Mouse (Mus musculus): Measurements from ENCODE around the gene Fam222b. TPM values are rescaled to one million over a fixed set of nuclear protein-coding genes. Genes with fewer than 3 reads are reported as not detected.
A peak's percentile ranks its signal among the peaks of the same experiment; 100 is the strongest.

Gene Fam222b
- polyA plus RNA-seq, 1 experiment from 2014 or later, result 33.8 TPM

DNA sequence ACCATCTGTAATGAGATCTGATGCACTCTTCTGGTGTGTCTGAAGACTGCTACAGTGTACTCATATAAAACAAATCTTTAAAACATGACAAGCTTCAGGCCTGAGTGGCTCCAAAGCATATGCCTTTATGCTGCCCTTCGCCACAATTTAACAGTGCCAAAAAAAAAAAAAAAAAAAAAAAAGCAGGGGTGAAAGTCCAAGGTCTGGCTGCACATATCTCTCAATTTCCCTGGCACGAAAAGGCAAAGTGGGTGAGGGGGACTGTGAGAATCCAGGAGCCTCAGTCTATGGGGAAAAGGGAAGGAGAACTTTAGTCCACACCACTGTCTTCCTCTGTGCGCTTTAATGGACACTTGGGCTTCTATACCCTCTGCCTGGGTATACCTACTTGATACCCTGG lies 107.9 kb downstream of the Fam222b start:
- Histone ChIP-seq H3K27ac (no peak overlapping the region), H3K4me3 (no peak overlapping the region), H3K9me3 (no peaks in the 10 kb centered on the region), H3K4me1 (replicated peaks) (peaks cover 16% of the 10 kb centered on the region), H3K27me3 (ENCODE audit: insufficient read depth, poor library complexity, severe bottlenecking) (no peaks in the 10 kb centered on the region), H3K36me3 (peaks cover 48% of the 10 kb centered on the region)
- no peak for DNase-seq (ENCODE audit: low spot score)
- WGBS, result 91% methylated on average over 3 of the region's 3 CpGs

DNA sequence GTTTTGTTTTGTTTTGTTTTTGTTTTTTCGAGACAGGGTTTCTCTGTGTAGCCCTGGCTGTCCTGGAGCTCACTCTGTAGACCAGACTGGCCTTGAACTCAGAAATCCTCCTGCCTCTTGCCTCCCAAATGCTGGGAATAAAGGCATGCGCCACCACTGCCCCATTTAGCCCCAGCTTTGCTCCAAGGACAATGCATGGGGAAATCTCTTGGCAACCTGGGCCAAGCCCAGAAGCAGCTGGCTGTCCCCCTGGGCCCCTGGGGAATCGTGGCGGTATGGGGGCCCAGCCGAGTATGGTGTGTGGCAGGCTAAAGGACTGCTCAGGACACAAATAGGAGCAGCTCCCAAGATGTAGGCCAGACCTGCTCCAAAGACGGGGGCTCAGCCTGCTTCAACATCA lies 109.8 kb downstream of the Fam222b start:
- peaks cover 68% of the 10 kb centered on the region for H3K36me3 ChIP-seq
- H3K9me3 ChIP-seq, result no peaks in the 10 kb centered on the region
- DNase-seq (ENCODE audit: low spot score), result no peak
- 84% methylated on average over 6 of the region's 6 CpGs for WGBS
- no peak overlapping the region for H3K4me3 ChIP-seq
- peaks cover 16% of the 10 kb centered on the region for H3K4me1 ChIP-seq (replicated peaks)
- no peaks in the 10 kb centered on the region for H3K27me3 ChIP-seq (ENCODE audit: insufficient read depth, poor library complexity, severe bottlenecking)
- no peak overlapping the region for H3K27ac ChIP-seq

DNA sequence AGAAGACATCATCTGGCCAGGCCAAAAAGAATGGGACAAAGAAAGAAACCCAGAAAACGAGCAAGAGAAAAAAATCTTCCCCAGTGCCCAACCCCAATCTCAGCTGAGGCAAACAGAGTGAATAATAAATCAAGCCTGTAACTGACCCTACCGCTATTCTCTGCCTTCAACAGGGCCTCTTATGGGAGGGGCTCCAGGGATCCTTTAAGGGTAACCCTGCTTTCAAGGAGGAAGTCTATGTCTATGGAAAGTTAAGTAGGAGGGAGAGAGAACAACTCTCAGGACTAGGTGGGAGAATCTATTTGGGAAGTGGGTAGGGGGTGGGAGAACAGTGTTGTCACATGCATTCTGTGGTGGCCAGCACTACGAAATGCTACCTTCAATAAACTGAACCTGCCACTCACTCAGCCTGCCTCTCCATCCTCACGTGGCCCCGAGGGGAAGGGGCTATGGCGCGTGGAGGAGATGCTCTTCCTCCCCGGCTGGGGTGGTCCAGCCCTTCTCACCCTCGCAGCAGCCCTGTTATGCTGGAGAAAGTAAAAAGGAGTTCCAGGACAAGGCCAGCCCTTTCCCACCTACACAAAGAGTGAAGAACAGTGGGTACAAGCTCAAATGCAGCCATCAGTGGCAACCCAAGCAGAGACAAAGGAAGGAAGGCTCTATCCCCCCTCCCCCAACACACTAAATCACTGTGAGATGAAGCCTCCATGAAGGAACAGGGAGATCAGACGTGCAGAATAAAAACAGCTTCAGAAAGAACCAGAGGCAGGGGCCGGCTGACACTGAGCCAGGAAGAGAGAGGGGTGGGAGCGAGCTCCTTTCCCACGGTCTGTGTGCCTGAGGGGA lies 111.1 kb downstream of the Fam222b start:
- Histone ChIP-seq H3K27ac (peak overlapping the region; percentile 66), H3K27me3 (ENCODE audit: insufficient read depth, poor library complexity, severe bottlenecking) (no peaks in the 10 kb centered on the region), H3K36me3 (peaks cover 81% of the 10 kb centered on the region), H3K9me3 (no peaks in the 10 kb centered on the region), H3K4me1 (replicated peaks) (peaks cover 16% of the 10 kb centered on the region), H3K4me3 (no peak overlapping the region)
- 76% methylated on average over 13 of the region's 13 CpGs for WGBS
- DNase-seq (ENCODE audit: low spot score), result no peak

MicroRNAs encoded within 50 kb of the gene (microRNA counts, 519-probe panel; counts per million panel counts)
- microRNA mmu-miR-144 (1,255 counts per million, percentile 77 among the panel's probes with 10 or more counts), microRNA mmu-miR-451 (1,255 counts per million, percentile 77 among the panel's probes with 10 or more counts)

Other genes starting within 250 kb of the Fam222b start
- gene Pipox, start 200.6 kb upstream of the Fam222b start, polyA plus RNA-seq (2016; fragmentation: Nextera tagmentation; extraction: Ambion mirVana), result 7.3 and 13.1 TPM in 2 replicates
- 8.8 and 19.3 TPM in 2 replicates for gene Sez6, start 163.9 kb upstream of the Fam222b start, polyA plus RNA-seq (2016; fragmentation: Nextera tagmentation; extraction: Ambion mirVana)
- 14.5 and 19.7 TPM in 2 replicates for gene Phf12, start 111.9 kb upstream of the Fam222b start, polyA plus RNA-seq (2016; fragmentation: Nextera tagmentation; extraction: Ambion mirVana)
- gene Dhrs13, start 62.4 kb upstream of the Fam222b start, polyA plus RNA-seq (2016; fragmentation: Nextera tagmentation; extraction: Ambion mirVana), result 16.6 and 17.0 TPM in 2 replicates
- gene Flot2, start 56.7 kb upstream of the Fam222b start, polyA plus RNA-seq (2016; fragmentation: Nextera tagmentation; extraction: Ambion mirVana), result 73.0 and 76.3 TPM in 2 replicates
- gene Eral1, start 14.3 kb upstream of the Fam222b start, polyA plus RNA-seq (2016; fragmentation: Nextera tagmentation; extraction: Ambion mirVana), result 40.6 and 41.4 TPM in 2 replicates
- 124 and 163 TPM in 2 replicates for gene Traf4, start 70.9 kb downstream of the Fam222b start, polyA plus RNA-seq (2016; fragmentation: Nextera tagmentation; extraction: Ambion mirVana)
- gene Nek8, start 82.0 kb downstream of the Fam222b start, polyA plus RNA-seq (2016; fragmentation: Nextera tagmentation; extraction: Ambion mirVana), result 11.3 and 12.1 TPM in 2 replicates
- 7.0 and 8.9 TPM in 2 replicates for gene Tlcd1, start 82.1 kb downstream of the Fam222b start, polyA plus RNA-seq (2016; fragmentation: Nextera tagmentation; extraction: Ambion mirVana)
- gene Rpl23a, start 88.9 kb downstream of the Fam222b start, polyA plus RNA-seq (2016; fragmentation: Nextera tagmentation; extraction: Ambion mirVana), result 1,007 and 1,099 TPM in 2 replicates
- 71.8 and 80.5 TPM in 2 replicates for gene Rab34, start 93.8 kb downstream of the Fam222b start, polyA plus RNA-seq (2016; fragmentation: Nextera tagmentation; extraction: Ambion mirVana)
- gene Proca1, start 98.7 kb downstream of the Fam222b start, polyA plus RNA-seq (2016; fragmentation: Nextera tagmentation; extraction: Ambion mirVana), result 1.6 and 1.8 TPM in 2 replicates
- gene Sdf2, start 151.1 kb downstream of the Fam222b start, polyA plus RNA-seq (2016; fragmentation: Nextera tagmentation; extraction: Ambion mirVana), result 53.6 and 63.8 TPM in 2 replicates
- gene Supt6, start 151.3 kb downstream of the Fam222b start, polyA plus RNA-seq (2016; fragmentation: Nextera tagmentation; extraction: Ambion mirVana), result 35.0 and 36.3 TPM in 2 replicates
- 53.2 and 65.6 TPM in 2 replicates for gene 2610507B11Rik, start 167.1 kb downstream of the Fam222b start, polyA plus RNA-seq (2016; fragmentation: Nextera tagmentation; extraction: Ambion mirVana)
- 0.52 and 0.93 TPM in 2 replicates for gene BC030499, start 196.2 kb downstream of the Fam222b start, polyA plus RNA-seq (2016; fragmentation: Nextera tagmentation; extraction: Ambion mirVana)
- gene Spag5, start 206.9 kb downstream of the Fam222b start, polyA plus RNA-seq (2016; fragmentation: Nextera tagmentation; extraction: Ambion mirVana), result 53.2 and 62.7 TPM in 2 replicates
- gene Aldoc, start 228.3 kb downstream of the Fam222b start, polyA plus RNA-seq (2016; fragmentation: Nextera tagmentation; extraction: Ambion mirVana), result 2.5 and 3.1 TPM in 2 replicates
- 74.6 and 82.9 TPM in 2 replicates for gene Pigs, start 233.8 kb downstream of the Fam222b start, polyA plus RNA-seq (2016; fragmentation: Nextera tagmentation; extraction: Ambion mirVana)
- gene Unc119, start 248.8 kb downstream of the Fam222b start, polyA plus RNA-seq (2016; fragmentation: Nextera tagmentation; extraction: Ambion mirVana), result 59.1 and 76.7 TPM in 2 replicates

All from hindbrain, embryonic 10.5 days (tissue).